Mouse (Mus musculus): Measurements from ENCODE around the gene Opcml. TPM values are rescaled to one million over a fixed set of nuclear protein-coding genes. Genes with fewer than 3 reads are reported as not detected.

Gene Opcml
- polyA plus RNA-seq, 1 experiment from 2014 or later: 1.7 TPM

GRCm38 (mm10) chr9:28845961-28846570 lies 1055.5 kb downstream of the Opcml start:
- Histone ChIP-seq H3K4me2 (no peak overlapping the region), H3K4me3 (no peak overlapping the region), H3K27me3 (no peaks in the 10 kb centered on the region), H3K27ac (no peak overlapping the region), H3K4me1 (replicated peaks) (no peaks in the 10 kb centered on the region), H3K9me3 (replicated peaks) (no peaks in the 10 kb centered on the region), H3K9ac (no peak overlapping the region), H3K36me3 (no peaks in the 10 kb centered on the region)
- WGBS: 45% methylated on average over 2 of the region's 2 CpGs
- ATAC-seq (replicated peaks; ENCODE audit: insufficient number of reproducible peaks, insufficient read depth, low FRiP score, low read depth): no peak

GRCm38 (mm10) chr9:28855826-28856225 lies 1065.3 kb downstream of the Opcml start:
- no peaks in the 10 kb centered on the region for H3K27me3 ChIP-seq
- no peaks in the 10 kb centered on the region for H3K4me1 ChIP-seq (replicated peaks)
- no peak for ATAC-seq (replicated peaks; ENCODE audit: insufficient number of reproducible peaks, insufficient read depth, low FRiP score, low read depth)
- H3K36me3 ChIP-seq: no peaks in the 10 kb centered on the region
- H3K9me3 ChIP-seq (replicated peaks): no peaks in the 10 kb centered on the region
- no peak overlapping the region for H3K27ac ChIP-seq
- H3K4me2 ChIP-seq: no peak overlapping the region
- WGBS: 62% methylated on average over 7 of the region's 7 CpGs
- H3K4me3 ChIP-seq: no peak overlapping the region
- no peak overlapping the region for H3K9ac ChIP-seq

- no peaks in the 10 kb centered on the region for H3K27me3 ChIP-seq
- ATAC-seq (replicated peaks; ENCODE audit: insufficient number of reproducible peaks, insufficient read depth, low FRiP score, low read depth): no peak
Measured at GRCm38 (mm10) chr9:28861983-28862382, 1071.4 kb downstream of the Opcml start.

GRCm38 (mm10) chr9:28867256-28867655 lies 1076.7 kb downstream of the Opcml start:
- H3K27ac ChIP-seq: no peak overlapping the region
- H3K36me3 ChIP-seq: no peaks in the 10 kb centered on the region
- H3K4me2 ChIP-seq: no peak overlapping the region
- ATAC-seq (replicated peaks; ENCODE audit: insufficient number of reproducible peaks, insufficient read depth, low FRiP score, low read depth): no peak
- H3K27me3 ChIP-seq: no peaks in the 10 kb centered on the region
- 76% methylated on average over 3 of the region's 3 CpGs for WGBS
- H3K4me1 ChIP-seq (replicated peaks): no peaks in the 10 kb centered on the region
- no peak overlapping the region for H3K4me3 ChIP-seq
- H3K9me3 ChIP-seq (replicated peaks): no peaks in the 10 kb centered on the region
- H3K9ac ChIP-seq: no peak overlapping the region

More at GRCm38 (mm10) chr9:28861983-28862382, 1071.4 kb downstream of the Opcml start:
- Histone ChIP-seq H3K27ac (no peak overlapping the region), H3K9me3 (replicated peaks) (no peaks in the 10 kb centered on the region), H3K36me3 (no peaks in the 10 kb centered on the region), H3K9ac (no peak overlapping the region), H3K4me1 (replicated peaks) (no peaks in the 10 kb centered on the region), H3K4me3 (no peak overlapping the region), H3K4me2 (no peak overlapping the region)
- 77% methylated on average over 4 of the region's 4 CpGs for WGBS

DNA sequence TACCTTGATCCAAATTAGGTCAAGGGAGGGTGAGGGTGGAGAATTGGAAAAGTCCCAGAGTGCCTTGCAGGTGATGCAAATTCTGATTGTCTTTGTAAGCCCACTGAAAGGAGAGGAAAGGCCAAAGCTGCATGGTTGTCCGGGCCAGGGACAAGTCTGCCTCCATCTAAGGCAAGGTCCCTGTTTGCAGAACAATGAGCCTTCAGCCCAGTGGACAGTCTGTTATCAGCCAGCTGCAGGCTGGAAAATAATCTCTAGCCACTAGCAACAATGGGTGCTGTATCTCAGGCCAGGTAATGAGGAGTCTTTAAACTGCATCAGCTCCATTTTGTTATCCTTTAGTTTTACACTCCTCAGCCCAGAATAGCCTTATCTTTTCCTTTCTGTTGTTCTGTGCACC lies 1079.9 kb downstream of the Opcml start:
- H3K36me3 ChIP-seq: no peaks in the 10 kb centered on the region
- no peaks in the 10 kb centered on the region for H3K27me3 ChIP-seq
- no peak overlapping the region for H3K4me3 ChIP-seq
- H3K4me2 ChIP-seq: no peak overlapping the region
- no peak for ATAC-seq (replicated peaks; ENCODE audit: insufficient number of reproducible peaks, insufficient read depth, low FRiP score, low read depth)
- H3K9me3 ChIP-seq (replicated peaks): no peaks in the 10 kb centered on the region
- no peak overlapping the region for H3K27ac ChIP-seq
- H3K9ac ChIP-seq: no peak overlapping the region
- H3K4me1 ChIP-seq (replicated peaks): no peaks in the 10 kb centered on the region
- 29% methylated on average over 1 of the region's 1 CpGs for WGBS

- Histone ChIP-seq H3K9ac (no peak overlapping the region), H3K36me3 (no peaks in the 10 kb centered on the region), H3K4me1 (replicated peaks) (no peaks in the 10 kb centered on the region), H3K4me2 (no peak overlapping the region), H3K9me3 (replicated peaks) (no peaks in the 10 kb centered on the region), H3K27me3 (no peaks in the 10 kb centered on the region), H3K4me3 (no peak overlapping the region), H3K27ac (no peak overlapping the region)
- 66% methylated on average over 1 of the region's 1 CpGs for WGBS
- no peak for ATAC-seq (replicated peaks; ENCODE audit: insufficient number of reproducible peaks, insufficient read depth, low FRiP score, low read depth)
Measured at GRCm38 (mm10) chr9:28882566-28882965, 1092.0 kb downstream of the Opcml start.

- no peaks in the 10 kb centered on the region for H3K4me1 ChIP-seq (replicated peaks)
- H3K27ac ChIP-seq: no peak overlapping the region
- H3K9me3 ChIP-seq (replicated peaks): no peaks in the 10 kb centered on the region
- H3K36me3 ChIP-seq: no peaks in the 10 kb centered on the region
- WGBS: 78% methylated on average over 8 of the region's 8 CpGs
- no peaks in the 10 kb centered on the region for H3K27me3 ChIP-seq
- no peak overlapping the region for H3K9ac ChIP-seq
- no peak overlapping the region for H3K4me2 ChIP-seq
- ATAC-seq (replicated peaks; ENCODE audit: insufficient number of reproducible peaks, insufficient read depth, low FRiP score, low read depth): no peak
- no peak overlapping the region for H3K4me3 ChIP-seq
Measured at GRCm38 (mm10) chr9:28891611-28892010, 1101.0 kb downstream of the Opcml start.

- no peak overlapping the region for H3K9ac ChIP-seq
- no peak overlapping the region for H3K27ac ChIP-seq
- WGBS: 85% methylated on average over 1 of the region's 1 CpGs
- no peak for ATAC-seq (replicated peaks; ENCODE audit: insufficient number of reproducible peaks, insufficient read depth, low FRiP score, low read depth)
- H3K4me2 ChIP-seq: no peak overlapping the region
- H3K36me3 ChIP-seq: no peaks in the 10 kb centered on the region
- H3K9me3 ChIP-seq (replicated peaks): no peaks in the 10 kb centered on the region
- H3K4me3 ChIP-seq: no peak overlapping the region
- no peaks in the 10 kb centered on the region for H3K27me3 ChIP-seq
- no peaks in the 10 kb centered on the region for H3K4me1 ChIP-seq (replicated peaks)
Measured at GRCm38 (mm10) chr9:28903291-28903690, 1112.7 kb downstream of the Opcml start.

GRCm38 (mm10) chr9:28909738-28910137 lies 1119.2 kb downstream of the Opcml start:
- H3K4me2 ChIP-seq: no peak overlapping the region
- no peaks in the 10 kb centered on the region for H3K9me3 ChIP-seq (replicated peaks)
- no peak overlapping the region for H3K27ac ChIP-seq
- no peaks in the 10 kb centered on the region for H3K36me3 ChIP-seq
- no peaks in the 10 kb centered on the region for H3K27me3 ChIP-seq
- no peak overlapping the region for H3K9ac ChIP-seq
- H3K4me3 ChIP-seq: no peak overlapping the region
- ATAC-seq (replicated peaks; ENCODE audit: insufficient number of reproducible peaks, insufficient read depth, low FRiP score, low read depth): no peak
- no peaks in the 10 kb centered on the region for H3K4me1 ChIP-seq (replicated peaks)
- whole genome bisulfite sequencing: 73% methylated on average over 4 of the region's 4 CpGs

GRCm38 (mm10) chr9:28911571-28912185 lies 1121.1 kb downstream of the Opcml start:
- no peaks in the 10 kb centered on the region for H3K27me3 ChIP-seq
- WGBS: 69% methylated on average over 13 of the region's 13 CpGs
- H3K27ac ChIP-seq: no peak overlapping the region
- no peak overlapping the region for H3K9ac ChIP-seq
- H3K4me2 ChIP-seq: no peak overlapping the region
- no peaks in the 10 kb centered on the region for H3K9me3 ChIP-seq (replicated peaks)
- no peak for ATAC-seq (replicated peaks; ENCODE audit: insufficient number of reproducible peaks, insufficient read depth, low FRiP score, low read depth)
- H3K4me1 ChIP-seq (replicated peaks): no peaks in the 10 kb centered on the region
- no peak overlapping the region for H3K4me3 ChIP-seq
- no peaks in the 10 kb centered on the region for H3K36me3 ChIP-seq

GRCm38 (mm10) chr9:28932069-28932468 lies 1141.5 kb downstream of the Opcml start:
- no peak overlapping the region for H3K4me2 ChIP-seq
- no peak overlapping the region for H3K27ac ChIP-seq
- ATAC-seq (replicated peaks; ENCODE audit: insufficient number of reproducible peaks, insufficient read depth, low FRiP score, low read depth): no peak
- no peaks in the 10 kb centered on the region for H3K36me3 ChIP-seq
- no peaks in the 10 kb centered on the region for H3K4me1 ChIP-seq (replicated peaks)
- no peak overlapping the region for H3K9ac ChIP-seq
- H3K9me3 ChIP-seq (replicated peaks): no peaks in the 10 kb centered on the region
- H3K27me3 ChIP-seq: no peaks in the 10 kb centered on the region
- no peak overlapping the region for H3K4me3 ChIP-seq
- 62% methylated on average over 2 of the region's 2 CpGs for WGBS

DNA sequence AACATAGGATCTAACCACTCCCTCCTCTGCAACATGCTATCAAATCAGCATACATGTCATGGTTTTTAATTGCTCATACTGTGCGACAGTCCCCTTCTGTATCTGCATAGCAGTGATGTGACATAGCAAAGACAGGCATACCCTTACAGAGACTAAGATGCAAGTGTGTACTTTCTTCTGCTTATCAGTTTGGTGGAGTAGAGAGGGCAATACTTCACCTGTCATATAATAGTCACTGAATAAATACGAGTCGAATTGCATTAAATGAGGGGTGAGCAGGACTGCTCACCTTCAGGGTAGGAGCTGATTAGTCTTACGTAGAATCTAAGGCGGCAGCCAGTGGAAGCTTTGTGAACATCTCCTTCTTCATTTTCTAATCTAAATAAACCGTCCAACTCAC lies 1146.6 kb downstream of the Opcml start:
- Histone ChIP-seq H3K9me3 (replicated peaks) (no peaks in the 10 kb centered on the region), H3K36me3 (no peaks in the 10 kb centered on the region), H3K4me2 (no peak overlapping the region), H3K4me3 (no peak overlapping the region), H3K27ac (no peak overlapping the region), H3K9ac (no peak overlapping the region), H3K27me3 (no peaks in the 10 kb centered on the region), H3K4me1 (replicated peaks) (no peaks in the 10 kb centered on the region)
- no peak for ATAC-seq (replicated peaks; ENCODE audit: insufficient number of reproducible peaks, insufficient read depth, low FRiP score, low read depth)
- 75% methylated on average over 6 of the region's 6 CpGs for WGBS
